Comparison of ENCODE assay signal across 19 mouse cellular contexts in genomic region chr1:167532571-167533331, GRCm38 (mm10).
DNase-seq lines count a peak whose midpoint lies in the region; ATAC-seq and TF ChIP-seq lines count a peak whose summit lies in the region.
"Had no signal": no experiment of that assay in that cellular context is flagged by ENCODE, and none has a peak within 500 bp of the region (broad histone marks: within the 10 kb centered on the region; RNA-seq: fewer than 3 reads in every experiment).

No protein-coding gene starts in this region.

- no peak overlapping the region for H3K4me3 ChIP-seq in gastrocnemius, adult 2 months
- H3K4me3 ChIP-seq: erythroblast, embryonic 14.5 days; liver, embryonic 12.5 days; midbrain, embryonic 10.5 days; neural tube, embryonic 15.5 days; stomach, embryonic 15.5 days had no signal

- peak; percentile 16 to 62 for DNase-seq in frontal cortex, adult 2 months (ENCODE audit: extremely low spot score in 1 of 2, low spot score in 1 of 2)
- DNase-seq in left cerebral cortex, postnatal 14 days (ENCODE audit: low spot score in 2 of 2): peak; percentile 53 to 83
- DNase-seq in left cerebral cortex, postnatal 4 days: no peak
- DNase-seq in brain, adult 2 months (ENCODE audit: low read depth, low spot score): peak; percentile 49
- DNase-seq in mesoderm, embryonic 11.5 days (ENCODE audit: low read depth, low spot score): peak; percentile 40
- no peak for DNase-seq in gastrocnemius, adult 2 months
- no peak for DNase-seq in urinary bladder, postnatal 25 days (ENCODE audit: low spot score)
- DNase-seq: adrenal gland, postnatal 14 days; cerebellum, postnatal 36 days; kidney, adult 18-20 months; thymus, postnatal 25 days had no signal

- intact Hi-C loops in left cerebral cortex, postnatal 14 days (cut with DNase I): no loop called here
- intact Hi-C loops in left cerebral cortex, postnatal 4 days (cut with DNase I): no loop called here
- intact Hi-C loops in gastrocnemius, adult 2 months (cut with DNase I): no loop called here

- no peak overlapping the region for H3K27ac ChIP-seq in gastrocnemius, adult 2 months
- H3K27ac ChIP-seq: hindbrain, embryonic 14.5 days; liver, embryonic 12.5 days; midbrain, embryonic 10.5 days; neural tube, embryonic 15.5 days; stomach, embryonic 15.5 days had no signal

- no peak for ATAC-seq in frontal cortex, adult (ENCODE audit: low TSS enrichment)
- ATAC-seq: liver, embryonic 12.5 days; lung, postnatal 0 days had no signal

- TF ChIP-seq CTCF in gastrocnemius, adult 2 months (IDR thresholded peaks at IDR 0.05): no peak

Comparison
In these comparisons a context has a peak if more than half of its experiments do, and no peak if none do; other contexts are left out.
1. DNase-seq: peak in frontal cortex, adult 2 months (2 of 2), left cerebral cortex, postnatal 14 days (2 of 2), brain, adult 2 months (single experiment) and mesoderm, embryonic 11.5 days (single experiment); none in left cerebral cortex, postnatal 4 days (single experiment), gastrocnemius, adult 2 months (single experiment) and urinary bladder, postnatal 25 days (single experiment).